Mouse (Mus musculus): ENCODE measurements around the gene Fhl1. TPM values are rescaled to one million over a fixed set of nuclear protein-coding genes. Genes with fewer than 3 reads are reported as not detected.

Fhl1 gene
- 205 and 210 TPM in 2 replicates for polyA plus RNA-seq (2012; rRNA removed)

GRCm38 (mm10) chrX:56731306-56732201, at the start of gene Fhl1:
Gene Fhl1, plus strand, starts transcription at chrX:56731787.

GRCm38 (mm10) chrX:56821765-56822603, 90.4 kb downstream of the Fhl1 start, which contains the start of gene Map7d3:
Gene Map7d3, minus strand, starts transcription at chrX:56822326.

Other genes with a start within 250 kb of the Fhl1 start
- not detected in 2 replicates for gene Gm10477, start 207.0 kb upstream of the Fhl1 start, polyA plus RNA-seq (2012; rRNA removed)
- 0.11 and 0.16 TPM in 2 replicates for gene Gm648, start 182.2 kb upstream of the Fhl1 start, polyA plus RNA-seq (2012; rRNA removed)
- 29.4 and 33.0 TPM in 2 replicates for gene Mmgt1, start 133.7 kb upstream of the Fhl1 start, polyA plus RNA-seq (2012; rRNA removed)
- gene Slc9a6, start 122.0 kb upstream of the Fhl1 start, polyA plus RNA-seq (2012; rRNA removed) = 48.9 and 52.8 TPM in 2 replicates
- gene Map7d3, start 90.5 kb downstream of the Fhl1 start, polyA plus RNA-seq (2012; rRNA removed) = 0.53 and 0.95 TPM in 2 replicates
- gene Adgrg4, start 138.4 kb downstream of the Fhl1 start, polyA plus RNA-seq (2012; rRNA removed) = not detected in 2 replicates